Mouse (Mus musculus): ENCODE data around the gene Dbt.

Gene Dbt

GRCm38 (mm10) chr3:116542532-116542931 is 29.7 kb downstream of the Dbt start:
- DNase-seq: no peak

GRCm38 (mm10) chr3:116547430-116547829 is 34.6 kb downstream of the Dbt start:
- DNase-seq: no peak

- no peak for DNase-seq
Observed at GRCm38 (mm10) chr3:116551362-116551761, 38.5 kb downstream of the Dbt start.

DNA sequence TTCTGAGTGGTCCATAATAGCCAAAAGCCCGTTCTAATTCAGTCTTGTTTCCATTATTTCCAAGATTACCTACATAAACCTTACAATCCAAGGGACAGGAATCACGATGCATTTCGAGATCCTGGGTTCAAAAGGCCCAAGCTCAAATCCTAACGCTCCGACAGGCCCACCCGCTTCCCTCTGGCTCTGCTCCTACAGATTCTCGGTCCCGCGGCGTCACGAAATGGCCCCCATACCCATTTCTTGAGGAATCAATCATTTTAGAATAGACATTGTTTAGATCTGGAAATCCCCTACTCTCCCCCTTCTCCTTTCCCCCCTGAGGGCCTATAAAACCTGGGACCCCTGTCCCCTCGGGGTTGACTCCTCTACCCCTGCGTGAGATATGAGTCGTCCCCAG is 48.4 kb downstream of the Dbt start:
- DNase-seq: peak; percentile 39 to 44

GRCm38 (mm10) chr3:116562408-116563094 is 49.7 kb downstream of the Dbt start, which contains the start of gene Lrrc39:
Gene Lrrc39 (plus strand): TSS chr3:116562973.
- no peak for DNase-seq

GRCm38 (mm10) chr3:116563095-116563492 is 50.2 kb downstream of the Dbt start:
- DNase-seq: no peak

DNA sequence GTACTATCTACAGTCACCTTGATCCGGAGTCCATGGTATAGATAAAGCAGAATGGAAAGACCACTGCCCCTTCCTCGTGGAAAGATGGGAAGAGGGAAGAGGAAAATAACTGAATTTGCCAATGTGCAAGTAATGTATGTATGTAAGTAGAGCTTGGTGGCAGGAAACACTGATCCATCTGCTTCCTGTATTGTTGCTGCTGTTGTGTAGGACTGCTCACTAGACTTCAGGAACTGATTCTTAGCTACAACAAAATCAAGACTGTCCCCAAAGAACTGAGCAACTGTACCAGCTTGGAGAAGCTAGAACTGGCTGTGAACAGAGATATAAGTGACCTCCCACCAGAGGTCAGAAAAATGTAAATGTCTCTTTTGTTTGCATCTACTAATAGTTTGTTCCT is 57.8 kb downstream of the Dbt start:
- DNase-seq: no peak

DNA sequence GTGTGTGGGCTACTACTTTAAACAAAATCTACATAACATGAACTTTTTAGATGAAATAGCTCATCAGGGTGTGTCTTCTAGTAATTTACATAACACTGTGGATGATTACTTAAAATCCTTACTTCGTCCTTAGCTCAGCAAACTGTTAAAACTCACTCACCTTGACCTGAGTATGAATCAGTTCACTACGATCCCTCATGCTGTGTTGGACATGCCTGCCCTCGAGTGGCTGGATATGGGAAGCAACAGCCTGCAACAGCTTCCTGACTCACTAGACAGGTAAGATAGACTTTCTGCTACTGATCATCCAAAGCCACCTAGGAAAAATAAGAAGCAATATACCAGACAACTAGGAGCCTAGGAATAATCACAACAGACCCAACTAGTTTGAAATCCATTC is 64.4 kb downstream of the Dbt start:
- DNase-seq: no peak

DNA sequence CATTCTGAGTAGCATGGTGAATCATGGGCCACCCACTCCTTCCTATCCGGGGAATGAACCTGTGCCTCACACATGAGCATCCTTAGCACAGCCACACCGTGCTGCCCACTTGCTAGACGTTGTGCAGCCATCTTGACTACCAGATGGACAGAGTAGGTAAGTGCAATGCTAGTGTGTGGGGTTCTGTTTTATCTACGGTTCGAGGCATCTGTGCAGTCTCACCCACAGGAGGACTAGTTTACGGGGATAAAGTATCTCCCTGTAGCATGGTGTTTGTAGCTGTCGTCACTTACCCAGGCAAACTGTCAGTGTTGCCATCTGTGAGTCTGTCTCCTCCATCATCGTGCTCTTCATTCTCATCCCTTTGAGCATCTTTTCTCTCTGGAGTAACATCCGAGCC is 69.3 kb downstream of the Dbt start:
- no peak for DNase-seq

GRCm38 (mm10) chr3:116594076-116594727 is 81.3 kb downstream of the Dbt start:
- no peak for DNase-seq

- DNase-seq: peak; percentile 95 to 96
Observed at GRCm38 (mm10) chr3:116594728-116595602, 82.1 kb downstream of the Dbt start, which contains the start of gene Sass6. Gene Sass6 (plus strand): TSS chr3:116594982.

DNA sequence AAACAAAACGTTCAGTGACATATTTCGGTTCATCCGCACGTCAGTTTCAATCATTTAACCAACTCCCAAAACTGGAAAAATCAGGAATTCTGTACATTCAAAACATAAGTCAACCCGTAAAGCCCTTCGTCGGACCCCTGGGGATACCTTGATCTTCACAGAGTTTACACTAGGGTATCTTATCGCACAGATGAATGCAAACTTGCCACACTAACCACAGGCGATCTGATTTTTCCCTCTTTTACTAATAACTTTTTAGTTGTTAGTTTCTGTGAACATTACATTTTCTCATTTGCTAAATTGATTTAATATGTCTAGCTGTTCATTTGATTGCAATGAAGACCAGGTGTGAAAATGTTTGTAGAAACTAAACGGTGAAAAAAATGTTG is 82.7 kb downstream of the Dbt start:
- DNase-seq: peak in 1 of 2 experiments; percentile 2

Data from B cell, adult 2 months (primary cell).